Mouse (Mus musculus) thymus, postnatal 10 days (tissue): ENCODE results near the gene Ankib1.
"Not testable (repeated sequence)": the region's sequence is repeated elsewhere in the genome, so short reads cannot be mapped to it uniquely, and the experiment has no call there.

ENCODE experiments used
- DNase-seq, 2 experiments: peaks; one replicate each; pipeline ENCODE4 v3.0.0; 2021; ENCODE audit warnings: low spot score in 2 of 2

The Ankib1 gene

GRCm38 (mm10) chr5:3725491-3725890, 77.2 kb downstream of the Ankib1 start:
- DNase-seq, result no peak

DNA sequence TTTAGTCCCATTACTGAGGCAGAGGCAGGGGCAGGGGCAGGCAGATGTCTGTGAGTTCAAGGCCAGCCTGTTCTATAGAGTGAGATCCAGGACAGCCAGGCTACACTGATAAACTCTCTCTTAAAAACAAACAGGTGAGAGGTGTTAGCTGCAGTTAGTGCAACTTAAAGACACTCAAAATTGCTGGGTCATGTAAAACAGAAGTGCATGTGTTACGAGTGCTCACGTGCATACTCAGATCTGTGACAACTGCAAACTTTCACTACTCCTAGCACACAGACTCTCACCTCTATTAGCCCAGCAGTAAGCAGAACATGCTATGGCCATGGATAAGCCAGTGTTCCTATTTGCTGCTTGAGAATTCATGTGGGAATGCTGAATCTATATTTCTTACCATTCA, 79.3 kb downstream of the Ankib1 start:
- DNase-seq, result no peak

- no peak for DNase-seq
These were observed 79.9 kb downstream of the Ankib1 start for GRCm38 (mm10) chr5:3722873-3723272.

DNA sequence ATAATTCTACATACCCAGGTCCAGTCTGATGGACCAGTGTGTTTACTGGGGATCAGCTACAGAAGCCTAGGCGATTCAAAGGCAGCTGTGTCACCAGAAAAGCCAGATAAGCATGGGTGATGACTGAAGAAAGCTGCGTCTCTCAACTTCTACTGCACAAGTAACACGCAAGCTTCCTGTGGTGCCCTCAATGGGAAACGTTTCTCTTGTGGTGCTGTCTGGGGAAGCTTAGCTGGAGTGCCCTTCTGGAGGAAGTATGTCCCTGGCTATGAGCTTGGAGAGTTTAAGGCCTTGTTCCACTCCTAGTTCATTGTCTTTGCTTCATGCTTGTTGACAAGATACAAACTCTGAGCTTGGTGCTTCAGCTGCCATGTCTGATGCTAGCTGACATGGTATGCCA, 83.4 kb downstream of the Ankib1 start:
- no peak for DNase-seq

DNA sequence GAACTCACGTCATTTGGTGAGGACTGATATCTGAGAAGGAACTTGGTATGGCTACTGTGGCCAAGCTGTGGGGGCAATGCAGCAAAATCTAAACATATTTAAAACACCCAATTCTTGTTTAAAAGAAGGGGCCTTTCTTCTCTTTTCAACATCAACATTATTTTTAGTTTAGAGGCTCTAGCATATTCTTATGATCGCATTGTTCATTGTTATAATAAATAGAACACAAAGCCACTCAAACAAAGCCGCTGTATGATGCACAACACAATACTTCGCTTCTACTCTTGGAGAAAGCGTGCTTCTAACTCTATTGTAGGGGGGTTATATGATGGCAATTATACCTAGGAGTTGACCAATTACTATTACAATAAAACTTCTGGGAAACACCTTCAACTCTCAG, 86.9 kb downstream of the Ankib1 start:
- no peak for DNase-seq

DNA sequence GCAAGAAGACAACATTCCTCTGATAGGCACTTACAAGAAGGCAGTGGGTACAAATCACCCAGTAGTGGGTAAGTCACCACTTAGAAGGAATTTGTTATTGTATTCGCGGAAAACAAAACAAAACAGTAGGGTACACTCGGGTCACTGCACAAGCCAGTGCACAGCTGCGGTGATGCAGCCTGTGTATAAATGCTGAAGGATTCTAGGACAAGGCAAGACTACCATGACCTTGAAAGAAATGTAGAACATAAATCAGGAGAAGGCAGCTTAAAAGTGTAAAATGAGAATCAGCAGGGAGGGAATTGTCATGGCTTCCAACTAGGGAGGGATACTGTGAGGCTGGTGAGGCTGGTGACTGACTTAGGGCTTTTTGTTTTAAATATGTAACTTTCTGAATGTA, 100.5 kb downstream of the Ankib1 start:
- DNase-seq, result no peak

DNA sequence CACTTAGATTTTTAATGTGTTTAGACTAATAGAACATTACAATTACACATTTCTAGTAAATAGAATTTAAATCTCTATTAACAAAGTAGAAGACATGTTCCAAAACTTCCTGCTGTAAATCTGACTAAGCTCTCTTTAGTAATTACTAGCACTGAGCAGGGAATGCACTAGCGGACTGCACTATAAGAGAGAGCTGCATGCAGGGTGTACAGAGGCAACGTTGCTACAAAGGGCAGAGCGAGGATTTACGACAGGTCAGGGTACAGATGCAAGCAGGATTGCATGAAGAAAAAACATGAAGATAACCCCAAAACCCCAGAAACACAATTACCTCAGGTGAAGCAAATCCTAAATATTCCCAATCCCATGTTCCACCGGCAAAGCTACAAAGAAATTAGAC, 102.7 kb downstream of the Ankib1 start:
- DNase-seq, result no peak

DNA sequence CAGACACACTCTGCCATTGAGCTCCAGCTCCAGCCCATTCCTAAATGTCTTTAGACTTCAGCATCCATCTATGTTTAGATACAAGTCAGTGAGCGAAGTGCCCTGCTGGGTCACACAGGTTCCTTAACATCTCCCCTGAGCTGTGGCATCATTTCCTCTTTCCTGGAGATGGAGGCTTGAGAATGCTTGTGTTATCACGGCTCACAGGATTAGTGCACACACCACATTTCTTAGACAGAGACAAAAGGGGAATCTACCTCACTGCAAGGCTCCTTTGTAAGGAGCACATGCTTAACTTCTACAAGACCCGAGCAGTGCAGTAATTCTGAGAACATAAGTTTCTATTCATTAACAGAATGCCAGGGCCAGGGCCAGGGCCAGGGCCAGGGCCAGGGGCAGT, 106.7 kb downstream of the Ankib1 start:
- no peak for DNase-seq

DNA sequence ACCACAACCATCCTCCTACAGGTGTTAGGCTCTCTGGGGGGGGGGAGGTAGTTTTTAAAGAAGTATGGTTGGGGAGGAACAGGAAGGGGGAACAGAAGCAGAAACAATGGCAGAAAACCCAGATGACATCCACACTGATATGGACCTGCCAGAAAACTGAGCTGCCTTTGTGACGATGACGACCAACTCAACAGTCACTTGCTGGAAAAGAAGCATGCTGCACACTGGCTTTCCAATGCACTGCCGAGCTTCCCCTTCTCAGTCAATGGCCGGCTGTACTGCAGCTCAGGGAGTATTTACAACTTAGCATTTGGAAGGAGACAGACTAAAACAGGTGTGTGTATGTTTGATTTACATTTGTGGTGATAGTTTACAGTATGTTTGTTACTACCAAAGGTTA, 107.5 kb downstream of the Ankib1 start:
- no peak for DNase-seq

GRCm38 (mm10) chr5:3692956-3693355, 109.8 kb downstream of the Ankib1 start:
- no peak for DNase-seq

GRCm38 (mm10) chr5:3691283-3691682, 111.4 kb downstream of the Ankib1 start:
- no peak for DNase-seq

DNA sequence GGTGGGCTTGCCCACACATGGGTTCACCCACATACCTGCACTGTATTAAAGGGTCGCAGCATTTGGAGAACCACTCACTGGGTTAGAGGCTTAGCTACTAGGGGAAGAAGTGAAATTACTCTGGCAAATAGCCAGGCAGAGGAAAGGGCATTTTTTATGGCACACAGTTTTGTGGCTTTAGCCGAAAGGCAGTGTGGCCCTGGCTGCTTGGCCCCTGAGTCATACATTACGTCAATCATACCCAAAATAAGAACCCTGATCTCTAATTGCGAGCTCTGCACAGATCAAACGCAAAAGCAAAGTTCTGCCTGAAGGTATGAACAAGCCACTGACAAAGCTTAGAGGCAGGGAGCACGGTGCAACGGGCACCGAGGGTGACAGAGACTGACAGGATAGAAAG, 114.4 kb downstream of the Ankib1 start:
- DNase-seq, result no peak

GRCm38 (mm10) chr5:3669938-3670554, 132.7 kb downstream of the Ankib1 start:
- no peak for DNase-seq

DNA sequence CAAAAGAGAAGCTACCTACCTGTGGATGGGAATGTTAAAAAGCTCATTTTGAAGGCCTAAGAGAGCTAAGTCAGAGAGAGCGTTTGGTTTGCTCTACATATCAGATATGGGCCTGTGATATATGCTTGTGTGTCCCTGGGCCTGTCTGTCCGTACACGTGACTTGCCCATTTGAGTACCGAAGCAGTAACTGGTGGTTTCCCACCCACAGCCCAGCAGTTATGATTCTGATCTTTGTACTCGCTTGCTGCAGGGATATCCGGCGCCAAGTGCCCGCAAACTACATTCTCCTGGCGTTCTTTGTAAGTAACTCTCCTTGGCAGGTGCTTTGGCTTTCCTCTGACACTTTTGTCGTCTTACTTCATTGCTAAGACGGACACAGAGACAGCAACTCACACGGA, 136.1 kb downstream of the Ankib1 start:
- DNase-seq, result no peak

- no peak for DNase-seq
These were observed 137.5 kb downstream of the Ankib1 start for GRCm38 (mm10) chr5:3665225-3665624.

GRCm38 (mm10) chr5:3657085-3657484, 145.6 kb downstream of the Ankib1 start, which contains the start of gene Gatad1:
Gene Gatad1, minus strand, starts transcription at chr5:3657185.
- DNase-seq, result no peak

GRCm38 (mm10) chr5:3653801-3654200, 148.9 kb downstream of the Ankib1 start:
- DNase-seq, result no peak

GRCm38 (mm10) chr5:3652903-3653575, 149.7 kb downstream of the Ankib1 start:
- not testable (repeated sequence) for DNase-seq

GRCm38 (mm10) chr5:3651621-3652020, 151.1 kb downstream of the Ankib1 start:
- DNase-seq, result no peak

- DNase-seq, result no peak
These were observed 151.8 kb downstream of the Ankib1 start, which contains the start of gene Tmbim7 for GRCm38 (mm10) chr5:3650881-3651280. Gene Tmbim7, plus strand, starts transcription at chr5:3651181.

GRCm38 (mm10) chr5:3648849-3649210, 153.9 kb downstream of the Ankib1 start:
- no peak for DNase-seq

- DNase-seq, result no peak
These were observed 154.4 kb downstream of the Ankib1 start for GRCm38 (mm10) chr5:3648206-3648848.

DNA sequence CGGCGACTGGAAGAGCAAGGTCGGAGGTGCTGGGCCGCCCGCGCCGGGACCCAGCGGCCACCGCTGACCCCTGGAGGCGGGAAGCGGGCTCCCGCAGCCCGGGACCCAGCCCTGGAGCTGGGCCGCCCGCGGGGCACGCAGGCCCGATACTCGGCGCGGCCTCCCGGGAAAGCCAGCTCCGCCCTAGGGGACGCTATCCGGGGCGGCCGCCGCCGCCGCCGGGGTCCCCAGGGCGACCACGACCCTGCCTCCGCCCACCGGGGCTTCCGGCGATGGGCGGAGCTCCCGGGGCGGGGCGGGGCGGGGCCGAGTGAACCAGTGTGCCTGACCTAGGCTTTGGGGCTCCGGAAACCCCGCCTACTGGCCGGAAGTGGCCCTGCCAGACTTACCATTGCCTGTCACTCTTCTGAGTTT, 155.0 kb downstream of the Ankib1 start:
- DNase-seq, result peak; percentile 89
